Mouse (Mus musculus): ENCODE measurements around the gene Slc25a5.
"Not testable (repeated sequence)": the region's sequence is repeated elsewhere in the genome, so short reads cannot be mapped to it uniquely, and the experiment has no call there.

Gene Slc25a5

GRCm38 (mm10) chrX:36795424-36796162 is at the start of gene Slc25a5:
Gene Slc25a5 (plus strand): TSS chrX:36795651.
- peak; percentile 68 for DNase-seq (ENCODE audit: low read depth, low spot score)

- DNase-seq (ENCODE audit: low read depth, low spot score): no peak
Measured at GRCm38 (mm10) chrX:36746789-36747188, 48.7 kb upstream of the Slc25a5 start.

GRCm38 (mm10) chrX:36748573-36748972 is 46.9 kb upstream of the Slc25a5 start:
- peak; percentile 15 for DNase-seq (ENCODE audit: low read depth, low spot score)

GRCm38 (mm10) chrX:36749281-36749785 is 46.1 kb upstream of the Slc25a5 start:
- no peak for DNase-seq (ENCODE audit: low read depth, low spot score)

- DNase-seq (ENCODE audit: low read depth, low spot score): no peak
Measured at GRCm38 (mm10) chrX:36750591-36750990, 44.9 kb upstream of the Slc25a5 start.

- no peak for DNase-seq (ENCODE audit: low read depth, low spot score)
Measured at GRCm38 (mm10) chrX:36752586-36752985, 42.9 kb upstream of the Slc25a5 start.

- no peak for DNase-seq (ENCODE audit: low read depth, low spot score)
Measured at GRCm38 (mm10) chrX:36757796-36758472, 37.5 kb upstream of the Slc25a5 start.

- DNase-seq (ENCODE audit: low read depth, low spot score): no peak
Measured at GRCm38 (mm10) chrX:36758566-36758965, 36.9 kb upstream of the Slc25a5 start.

GRCm38 (mm10) chrX:36760946-36761635 is 34.4 kb upstream of the Slc25a5 start:
- DNase-seq (ENCODE audit: low read depth, low spot score): peak; percentile 33

- DNase-seq (ENCODE audit: low read depth, low spot score): no peak
Measured at GRCm38 (mm10) chrX:36762289-36762688, 33.2 kb upstream of the Slc25a5 start.

GRCm38 (mm10) chrX:36762894-36763293 is 32.6 kb upstream of the Slc25a5 start:
- DNase-seq (ENCODE audit: low read depth, low spot score): no peak

- DNase-seq (ENCODE audit: low read depth, low spot score): no peak
Measured at GRCm38 (mm10) chrX:36763298-36763933, 32.0 kb upstream of the Slc25a5 start.

GRCm38 (mm10) chrX:36763934-36764317 is 31.5 kb upstream of the Slc25a5 start:
- DNase-seq (ENCODE audit: low read depth, low spot score): no peak

- DNase-seq (ENCODE audit: low read depth, low spot score): no peak
Measured at GRCm38 (mm10) chrX:36767386-36767785, 28.1 kb upstream of the Slc25a5 start.

GRCm38 (mm10) chrX:36772591-36772990 is 22.9 kb upstream of the Slc25a5 start:
- DNase-seq (ENCODE audit: low read depth, low spot score): no peak

GRCm38 (mm10) chrX:36775520-36775919 is 19.9 kb upstream of the Slc25a5 start:
- no peak for DNase-seq (ENCODE audit: low read depth, low spot score)

GRCm38 (mm10) chrX:36777694-36778093 is 17.8 kb upstream of the Slc25a5 start:
- DNase-seq (ENCODE audit: low read depth, low spot score): no peak

- no peak for DNase-seq (ENCODE audit: low read depth, low spot score)
Measured at GRCm38 (mm10) chrX:36789360-36789759, 6.1 kb upstream of the Slc25a5 start.

- DNase-seq (ENCODE audit: low read depth, low spot score): no peak
Measured at GRCm38 (mm10) chrX:36794571-36794970, 880 bp upstream of the Slc25a5 start.

- peak; percentile 63 for DNase-seq (ENCODE audit: low read depth, low spot score)
Measured at GRCm38 (mm10) chrX:36796163-36796581, 721 bp downstream of the Slc25a5 start.

- DNase-seq (ENCODE audit: low read depth, low spot score): not testable (repeated sequence)
Measured at GRCm38 (mm10) chrX:36796734-36797133, 1.3 kb downstream of the Slc25a5 start.
